Mouse (Mus musculus) heart, embryonic 14.5 days (tissue): ENCODE data around the gene Depdc1b. TPM values are rescaled to one million over a fixed set of nuclear protein-coding genes. Genes with fewer than 3 reads are reported as not detected.
A peak's percentile ranks its signal among the peaks of the same experiment; 100 is the strongest.

Experiments used
- ATAC-seq: fragments of 200-750 bp; cut with Nextera tagmentation; 2 replicates; pipeline ENCODE4 v1.8.0; 2017; ENCODE audit warnings: low read depth, moderate TSS enrichment; ENCODE audit not compliant: insufficient number of reproducible peaks, insufficient read depth, low FRiP score
- H3K27ac ChIP-seq, 2 experiments: fragments of 200-500 bp in 1 of 2; fragments of 300-500 bp in 1 of 2; sonication (generic) in 1 of 2; replicated peaks in 1 of 2; 2 replicates each; pipeline ENCODE4 v1.5.1; 2012 to 2014; ENCODE audit warnings: low read depth in 2 of 2, low read length in 2 of 2, control low read depth in 1 of 2, mild to moderate bottlenecking in 1 of 2, mixed read lengths in 1 of 2; ENCODE audit not compliant: control insufficient read depth in 1 of 2, insufficient read depth in 1 of 2
- H3K27me3 ChIP-seq: fragments of 300-500 bp; sonication (generic); 2 replicates; pipeline ENCODE4 v1.6.1; 2014; ENCODE audit warnings: mild to moderate bottlenecking, low read length, control low read depth; ENCODE audit not compliant: control insufficient read depth, insufficient read depth
- H3K36me3 ChIP-seq: fragments of 300-500 bp; sonication (generic); 2 replicates; pipeline ENCODE4 v1.6.1; 2014; ENCODE audit warnings: mild to moderate bottlenecking, control low read depth, low read length, mixed read lengths; ENCODE audit not compliant: control insufficient read depth, insufficient read depth
- H3K4me1 ChIP-seq, 2 experiments: fragments of 200-500 bp in 1 of 2; fragments of 300-500 bp in 1 of 2; sonication (generic) in 1 of 2; 2 replicates each; pipeline ENCODE4 v1.6.1; 2012 to 2014; ENCODE audit warnings: low read length in 2 of 2, control low read depth in 1 of 2, mixed read lengths in 1 of 2; ENCODE audit not compliant: control insufficient read depth in 2 of 2, insufficient read depth in 2 of 2
- H3K4me2 ChIP-seq: fragments of 300-500 bp; sonication (generic); 2 replicates; pipeline ENCODE4 v1.6.1; 2014; ENCODE audit warnings: mild to moderate bottlenecking, low read length
- H3K4me3 ChIP-seq, 2 experiments: fragments of 200-500 bp in 1 of 2; fragments of 300-500 bp in 1 of 2; sonication (generic) in 1 of 2; 2 replicates each; pipeline ENCODE4 v1.5.1; 2012 to 2014; ENCODE audit warnings: low read length in 2 of 2, mild to moderate bottlenecking in 2 of 2, control low read depth in 1 of 2, low read depth in 1 of 2, moderate library complexity in 1 of 2; ENCODE audit not compliant: control insufficient read depth in 1 of 2, insufficient read depth in 1 of 2
- H3K9ac ChIP-seq: fragments of 300-500 bp; sonication (generic); 2 replicates; pipeline ENCODE4 v1.6.1; 2014; ENCODE audit warnings: mild to moderate bottlenecking, low read length
- H3K9me3 ChIP-seq: fragments of 300-500 bp; sonication (generic); 2 replicates; pipeline ENCODE4 v1.6.1; 2016; ENCODE audit warnings: low read length, control low read depth; ENCODE audit not compliant: control insufficient read depth
- WGBS: fragments of 180-500 bp; shearing (Covaris S2); extraction: QIAGEN DNeasy Blood & Tissue Kit; methylation state at CpG from one replicate; pipeline ENCODE4 v1.1.7; 2014; 5-methylcytosine and 5-hydroxymethylcytosine counted together
- polyA plus RNA-seq: library from polyadenylated mRNA; unstranded; fragments of >200 nt; fragmentation: Nextera tagmentation; extraction: Ambion mirVana; gene quantifications from 2 replicates; pipeline ENCODE4 v1.2.1, GENCODE M21; 2014

Gene Depdc1b
- polyA plus RNA-seq, 1 experiment from 2014 or later, result 4.6 TPM

DNA sequence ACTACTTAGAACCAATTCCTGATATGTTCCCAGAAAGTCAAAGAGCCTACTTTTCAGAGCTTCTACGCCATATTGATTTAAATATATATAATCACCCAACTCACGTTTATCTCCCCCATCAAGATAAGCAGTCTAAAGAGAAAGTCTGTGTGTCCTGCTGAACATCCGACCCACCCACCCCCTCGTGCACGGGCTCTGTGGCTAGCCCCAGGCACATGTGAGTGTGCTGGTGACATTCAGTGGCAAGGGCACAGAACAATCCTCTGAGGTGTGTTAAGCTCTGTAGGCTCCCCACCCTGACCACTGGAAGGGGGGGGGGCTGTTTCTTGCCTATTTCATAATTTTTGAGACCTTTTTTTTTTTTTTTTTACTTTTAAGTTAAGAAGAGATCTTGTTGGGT lies 17.9 kb upstream of the Depdc1b start:
- H3K27me3 ChIP-seq, result peaks cover 32% of the 10 kb centered on the region
- peaks cover 6 to 8% of the 10 kb centered on the region in 2 experiments for H3K4me1 ChIP-seq
- H3K9me3 ChIP-seq, result no peaks in the 10 kb centered on the region
- H3K36me3 ChIP-seq, result no peaks in the 10 kb centered on the region
- H3K4me3 ChIP-seq, result no peak overlapping the region
- 45% methylated on average over 5 of the region's 5 CpGs for WGBS
- H3K4me2 ChIP-seq, result no peak overlapping the region
- no peak for ATAC-seq
- H3K27ac ChIP-seq, result no peak overlapping the region
- no peak overlapping the region for H3K9ac ChIP-seq

DNA sequence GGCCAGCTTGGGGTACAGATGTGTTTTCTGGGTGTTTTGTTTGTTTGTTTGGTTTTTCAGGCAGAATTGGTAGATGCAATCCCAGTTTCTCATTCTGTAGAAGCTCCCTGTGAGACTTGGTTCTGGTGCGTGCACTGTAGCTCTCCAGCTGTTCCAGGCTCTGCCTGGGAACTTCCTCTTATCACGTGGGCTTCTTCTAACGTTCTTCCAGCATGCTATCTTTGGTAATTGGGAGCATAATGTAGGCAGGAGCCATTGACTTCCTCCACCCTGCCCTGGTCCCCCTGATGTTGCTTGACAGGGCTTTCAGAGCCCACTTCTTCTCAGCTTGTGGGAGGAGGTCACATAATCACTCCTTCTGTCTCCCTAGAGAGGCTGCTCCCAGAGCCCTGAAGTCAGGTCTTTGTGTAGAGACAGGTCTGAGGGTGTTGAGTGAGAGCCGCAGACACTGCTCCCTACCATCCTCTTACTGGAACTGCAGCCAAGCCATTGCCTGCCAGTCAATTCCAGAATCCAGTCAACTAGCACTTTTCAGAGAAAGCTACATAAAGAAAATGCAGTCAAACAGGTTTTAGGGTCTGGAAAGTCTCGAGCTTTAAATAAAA lies 15.7 kb upstream of the Depdc1b start:
- 12% methylated on average over 5 of the region's 5 CpGs for WGBS
- Histone ChIP-seq H3K4me3 (no peak overlapping the region), H3K36me3 (no peaks in the 10 kb centered on the region), H3K9me3 (no peaks in the 10 kb centered on the region), H3K27me3 (peaks cover 44% of the 10 kb centered on the region), H3K9ac (no peak overlapping the region), H3K4me1 (peaks cover 6 to 8% of the 10 kb centered on the region in 2 experiments), H3K4me2 (no peak overlapping the region), H3K27ac (no peak overlapping the region)
- ATAC-seq, result no peak

DNA sequence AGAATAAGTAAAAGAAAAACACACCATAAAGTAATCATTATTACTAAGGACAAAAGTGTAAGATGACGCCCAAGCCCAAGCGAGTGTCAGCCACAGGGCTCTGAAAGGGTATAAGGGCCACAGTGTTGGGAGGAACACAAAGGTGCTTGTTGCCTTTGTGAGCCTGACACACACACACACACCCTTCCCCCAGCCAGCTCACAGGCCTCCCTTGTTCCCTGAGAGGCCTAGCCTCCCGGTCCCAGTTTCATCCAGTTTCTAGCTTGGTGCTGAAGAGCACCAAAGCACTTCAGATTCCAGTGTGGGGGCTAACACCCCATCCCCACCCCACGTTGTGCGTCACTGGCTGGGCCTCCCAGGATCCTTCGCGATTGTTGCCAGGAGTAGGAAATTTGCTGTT lies 14.7 kb upstream of the Depdc1b start:
- Histone ChIP-seq H3K4me1 (peaks cover 6 to 8% of the 10 kb centered on the region in 2 experiments), H3K4me2 (no peak overlapping the region), H3K4me3 (no peak overlapping the region), H3K9me3 (no peaks in the 10 kb centered on the region), H3K27me3 (peaks cover 53% of the 10 kb centered on the region), H3K27ac (no peak overlapping the region), H3K36me3 (no peaks in the 10 kb centered on the region), H3K9ac (no peak overlapping the region)
- WGBS, result 70% methylated on average over 7 of the region's 7 CpGs
- ATAC-seq, result no peak

DNA sequence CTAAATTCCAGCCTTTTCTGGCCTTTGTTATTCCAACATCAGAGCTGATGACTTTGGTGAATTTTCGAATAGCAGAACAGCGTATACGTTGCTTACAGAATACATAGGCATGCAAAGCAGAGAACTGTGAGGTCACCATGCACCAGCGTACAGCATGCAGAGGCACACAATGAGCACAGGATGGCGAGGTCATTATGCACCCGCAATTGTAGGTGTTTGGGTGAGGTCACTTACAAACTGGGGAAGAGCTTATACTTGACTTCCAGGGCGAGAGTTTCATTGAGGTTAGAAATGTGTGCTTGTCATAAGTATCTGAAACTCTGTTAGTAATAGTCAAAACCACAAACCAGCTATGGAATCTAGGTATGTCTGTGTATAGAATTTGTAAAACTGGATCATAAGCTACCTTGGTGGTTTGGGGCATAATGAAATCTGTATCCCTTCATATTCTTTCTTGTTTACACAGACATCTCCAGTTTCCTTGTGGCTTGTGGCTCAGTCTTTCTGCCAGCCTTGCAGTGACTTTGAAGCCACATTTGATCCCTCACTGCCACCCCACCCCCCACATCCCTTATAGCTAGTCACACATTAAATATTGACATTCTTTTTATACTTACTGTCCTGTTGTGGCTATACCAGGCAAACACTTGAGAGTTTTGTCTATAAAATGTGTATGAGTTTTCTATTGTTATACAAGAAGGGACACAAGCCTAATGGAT lies 13.0 kb upstream of the Depdc1b start:
- H3K4me2 ChIP-seq, result no peak overlapping the region
- no peaks in the 10 kb centered on the region for H3K9me3 ChIP-seq
- no peak overlapping the region for H3K27ac ChIP-seq
- 77% methylated on average over 7 of the region's 7 CpGs for WGBS
- H3K9ac ChIP-seq, result no peak overlapping the region
- H3K4me3 ChIP-seq, result no peak overlapping the region
- no peak for ATAC-seq
- peaks cover 0 to 4% of the 10 kb centered on the region in 2 experiments; a peak in 3 of 4 replicates for H3K4me1 ChIP-seq
- H3K36me3 ChIP-seq, result no peaks in the 10 kb centered on the region
- H3K27me3 ChIP-seq, result peaks cover 63% of the 10 kb centered on the region

DNA sequence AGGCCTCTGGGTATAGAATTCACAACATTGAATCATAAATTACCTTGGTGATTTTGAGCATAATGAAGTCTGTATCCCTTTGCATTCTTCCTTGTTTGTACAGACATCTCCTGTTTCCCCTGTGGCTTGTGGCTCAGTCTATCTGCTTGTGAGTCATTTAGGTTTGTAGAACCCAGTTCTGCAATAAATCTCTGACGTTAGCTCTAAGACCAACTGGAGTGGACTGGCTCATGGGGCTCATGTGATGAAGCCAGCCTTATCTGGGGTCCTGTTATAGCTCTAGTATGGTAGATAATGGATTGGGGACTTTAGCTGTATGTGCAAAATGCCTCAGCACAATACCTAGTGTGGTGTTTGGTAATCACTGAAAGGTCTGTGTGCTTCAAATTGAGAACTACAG lies 12.3 kb upstream of the Depdc1b start:
- no peak overlapping the region for H3K9ac ChIP-seq
- H3K27me3 ChIP-seq, result peaks cover 65% of the 10 kb centered on the region

DNA sequence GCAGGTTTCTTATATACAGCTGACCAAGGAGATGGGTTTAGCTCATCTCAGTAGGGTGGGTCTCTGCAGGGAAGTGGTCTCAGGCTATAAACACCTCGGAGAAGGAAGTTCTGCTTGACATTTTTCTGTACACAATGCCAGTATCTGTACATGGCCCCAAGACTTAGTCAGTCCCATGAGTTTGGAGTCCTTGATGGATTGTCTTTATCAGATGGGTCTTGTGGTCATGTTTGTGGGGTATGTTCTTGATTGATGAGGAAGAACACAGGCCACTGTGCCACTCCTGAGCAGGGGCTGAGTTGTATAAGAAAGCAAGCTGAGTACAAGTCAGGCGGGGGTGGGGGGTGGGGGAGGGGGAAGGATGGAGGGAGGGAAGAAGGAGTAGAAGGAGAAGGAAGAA lies 11.5 kb upstream of the Depdc1b start:
- ATAC-seq, result no peak
- no peak overlapping the region for H3K27ac ChIP-seq
- peaks cover 0 to 4% of the 10 kb centered on the region in 2 experiments; a peak in 3 of 4 replicates for H3K4me1 ChIP-seq
- H3K36me3 ChIP-seq, result no peaks in the 10 kb centered on the region
- no peak overlapping the region for H3K9ac ChIP-seq
- H3K4me3 ChIP-seq, result no peak overlapping the region
- H3K4me2 ChIP-seq, result no peak overlapping the region
- H3K9me3 ChIP-seq, result no peaks in the 10 kb centered on the region
- H3K27me3 ChIP-seq, result peaks cover 57% of the 10 kb centered on the region
- WGBS, result 47% methylated on average over 2 of the region's 2 CpGs

More for the DNA sequence above, 12.3 kb upstream of the Depdc1b start:
- no peak overlapping the region for H3K4me2 ChIP-seq
- WGBS, result 27% methylated on average over 1 of the region's 1 CpGs
- H3K9me3 ChIP-seq, result no peaks in the 10 kb centered on the region
- H3K27ac ChIP-seq, result no peak overlapping the region
- no peak for ATAC-seq
- H3K4me1 ChIP-seq, result peaks cover 0 to 4% of the 10 kb centered on the region in 2 experiments; a peak in 3 of 4 replicates
- no peak overlapping the region for H3K4me3 ChIP-seq
- no peaks in the 10 kb centered on the region for H3K36me3 ChIP-seq

DNA sequence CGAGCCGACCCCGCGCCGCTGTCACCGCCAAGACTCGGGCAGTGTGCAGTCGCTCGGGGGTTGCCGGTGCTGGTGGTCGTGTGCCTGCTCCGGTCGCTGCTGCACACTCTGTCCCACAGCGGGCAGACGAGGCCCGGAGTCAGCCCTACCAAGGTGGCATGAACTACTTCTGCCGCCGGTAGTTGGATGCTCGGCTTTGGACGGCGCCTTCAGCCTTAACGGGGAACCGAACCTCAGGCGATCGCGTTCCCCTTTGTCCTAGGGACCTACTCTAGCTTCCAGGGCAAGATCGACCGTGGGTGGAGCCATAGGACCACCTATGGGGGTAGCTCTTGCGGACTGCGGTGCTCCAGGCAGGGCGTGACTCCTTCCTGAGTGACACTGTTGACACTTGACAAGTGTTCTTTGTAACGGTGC lies 363 bp downstream of the Depdc1b start:
- H3K4me3 ChIP-seq, result peak overlapping the region; percentile 64 to 69
- peak overlapping the region; percentile 96 for H3K4me2 ChIP-seq
- peak; percentile 34 for ATAC-seq
- peak overlapping the region; percentile 74 for H3K9ac ChIP-seq
- H3K27me3 ChIP-seq, result peaks cover 69% of the 10 kb centered on the region
- H3K36me3 ChIP-seq, result no peaks in the 10 kb centered on the region
- H3K4me1 ChIP-seq, result peaks cover 0 to 4% of the 10 kb centered on the region in 2 experiments; a peak in 2 of 4 replicates
- H3K27ac ChIP-seq, result peak overlapping the region in 1 of 2 experiments; percentile 2; a peak in 1 of 4 replicates
- under 1% methylated on average over 32 of the region's 32 CpGs for WGBS
- H3K9me3 ChIP-seq, result 0 out of 2 replicates have a peak, but pooled peaks cover 4% of the 10 kb centered on the region
